Mouse (Mus musculus) frontal cortex, postnatal 10 days (tissue): ENCODE measurements around the gene D2hgdh.
"Not testable (repeated sequence)": the region's sequence is repeated elsewhere in the genome, so short reads cannot be mapped to it uniquely, and the experiment has no call there.

ENCODE experiments used
- DNase-seq, 2 experiments: peaks; one replicate each; pipeline ENCODE4 v3.0.0; 2022; ENCODE audit warnings: low spot score in 2 of 2, mixed read lengths in 1 of 2

Gene D2hgdh

DNA sequence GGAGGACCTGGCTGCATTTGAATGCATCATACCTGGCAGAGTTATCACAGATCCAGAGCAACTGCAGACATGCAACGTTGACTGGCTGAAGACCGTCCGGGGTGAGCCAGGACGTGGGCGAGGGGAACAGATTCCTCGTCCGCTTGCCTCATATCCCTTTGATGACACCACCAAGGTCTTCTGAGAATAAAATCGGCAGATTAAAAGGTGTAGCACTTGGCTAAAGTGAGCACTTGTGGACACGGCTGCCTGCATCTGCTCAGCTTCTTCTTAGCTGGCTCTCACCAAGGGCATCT is 1.8 kb downstream of the D2hgdh start:
- DNase-seq: no peak

DNA sequence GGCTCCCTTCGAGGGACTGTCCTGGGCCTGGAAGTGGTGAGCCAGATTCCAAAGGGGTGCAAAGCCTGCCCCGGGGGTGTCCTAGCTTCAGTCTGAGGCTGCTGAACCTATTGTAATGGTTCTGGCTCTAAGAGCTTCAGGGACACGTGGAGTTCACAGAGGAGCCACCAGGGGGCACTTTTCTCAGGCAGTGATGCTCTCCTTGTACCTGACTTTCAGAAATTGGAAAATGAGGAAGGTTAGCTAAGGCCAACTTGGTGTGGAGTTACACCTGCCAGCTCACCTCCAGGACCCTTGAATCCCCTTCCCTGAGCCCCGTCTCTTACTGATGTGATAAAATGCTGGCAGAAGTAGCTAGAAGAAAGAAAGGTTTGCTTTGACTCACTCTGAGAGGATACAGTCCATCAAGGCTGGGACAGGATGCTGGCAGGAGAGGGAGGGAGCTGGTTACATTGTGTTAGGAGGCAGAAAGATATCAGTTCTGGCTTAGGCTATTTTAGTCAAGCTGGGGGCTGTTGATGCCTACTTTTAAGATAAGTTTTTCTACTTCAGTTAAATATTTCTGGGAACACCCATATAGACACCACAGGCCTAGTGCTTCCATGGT is 8.1 kb downstream of the D2hgdh start:
- DNase-seq: not testable (repeated sequence)

DNA sequence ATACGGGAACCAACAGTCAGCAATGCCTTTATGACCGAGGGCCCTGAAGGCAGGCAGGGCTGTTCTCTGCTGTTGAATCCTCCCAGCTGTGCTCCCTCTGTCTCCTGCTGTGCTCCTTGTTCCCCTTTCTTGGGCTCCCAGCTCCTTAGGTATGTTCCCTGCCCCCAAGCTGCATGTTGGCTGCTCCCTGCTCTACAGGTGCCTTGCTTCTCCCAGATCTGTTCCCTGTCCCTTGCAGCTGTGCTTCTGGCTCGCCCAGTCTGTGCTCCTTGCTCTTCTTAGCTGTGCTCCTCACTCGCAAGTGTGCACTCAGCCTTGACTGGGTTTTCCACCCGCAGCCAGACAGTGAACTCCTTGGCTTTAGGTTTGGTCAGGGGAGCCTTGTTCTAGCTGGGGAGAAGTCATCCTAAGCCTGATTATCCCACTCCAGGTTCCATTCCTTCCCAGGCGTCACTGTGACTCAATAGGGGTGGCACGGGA is 10.0 kb downstream of the D2hgdh start:
- no peak for DNase-seq

DNA sequence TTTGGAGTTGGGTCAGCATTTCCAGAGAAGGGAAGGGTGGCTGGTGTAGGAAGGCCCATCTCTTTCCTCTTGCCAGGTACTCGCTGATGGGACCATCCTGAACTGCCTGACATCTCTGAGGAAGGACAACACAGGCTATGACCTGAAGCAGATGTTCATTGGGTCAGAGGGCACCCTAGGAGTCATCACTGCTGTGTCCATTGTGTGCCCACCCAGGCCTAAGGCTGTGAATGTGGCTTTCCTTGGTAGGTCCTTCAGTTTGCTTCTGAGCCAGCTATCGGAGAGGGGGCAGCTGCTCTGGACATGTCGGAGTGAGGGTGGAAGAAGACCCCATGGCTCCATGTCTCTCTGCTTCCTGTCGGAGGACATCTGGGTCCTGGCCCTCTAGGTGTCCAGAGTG is 10.5 kb downstream of the D2hgdh start:
- DNase-seq: no peak

DNA sequence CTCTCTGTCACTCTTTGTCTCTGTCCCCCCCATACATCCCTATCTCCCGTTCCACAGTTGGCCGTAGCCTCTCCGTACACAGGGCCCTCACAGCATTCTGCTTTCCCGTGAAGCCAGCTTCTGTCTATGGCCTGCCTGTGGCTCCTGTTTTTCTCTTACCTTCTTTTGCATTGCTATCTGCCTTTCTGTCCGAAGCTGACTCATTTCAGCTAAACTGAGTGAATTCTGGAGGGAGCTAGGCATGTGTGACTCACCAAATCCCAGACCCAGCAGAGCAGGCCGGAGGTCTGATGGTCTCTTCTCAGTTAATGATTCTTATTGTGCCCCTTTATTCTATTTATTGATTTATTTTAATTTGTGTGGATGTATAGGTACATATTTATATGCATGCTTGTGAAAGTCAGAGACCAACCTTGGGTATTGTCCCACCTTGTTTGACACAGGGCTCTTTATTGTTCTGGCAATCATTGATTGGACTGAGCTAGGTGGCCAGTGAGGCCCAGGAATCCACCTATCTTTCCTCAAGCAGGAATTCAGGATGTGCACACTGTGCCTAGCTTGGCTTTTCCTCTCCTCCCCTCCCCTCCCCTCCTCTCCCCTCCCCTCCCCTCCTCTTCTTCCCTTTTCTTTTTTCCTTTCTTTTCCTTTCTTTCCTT is 11.3 kb downstream of the D2hgdh start:
- DNase-seq: no peak

DNA sequence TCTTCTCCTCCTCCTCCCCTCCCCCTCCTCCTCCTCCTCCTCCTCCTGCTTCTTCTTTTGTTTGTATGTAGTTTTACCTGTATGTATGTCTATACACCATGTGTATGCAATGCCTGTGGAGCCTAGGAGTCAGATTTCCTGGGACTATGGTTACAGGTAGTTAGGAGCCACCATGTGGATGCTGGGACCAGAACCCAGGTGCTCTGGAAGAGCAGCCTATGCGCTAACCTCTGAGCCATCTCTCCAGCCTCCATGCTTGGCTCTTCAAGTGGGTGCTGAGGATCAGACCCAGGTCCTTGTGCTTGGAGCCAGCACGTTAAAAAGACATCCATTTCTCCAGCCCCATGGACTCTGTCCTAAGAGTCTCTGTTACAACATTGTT is 11.8 kb downstream of the D2hgdh start:
- no peak for DNase-seq

DNA sequence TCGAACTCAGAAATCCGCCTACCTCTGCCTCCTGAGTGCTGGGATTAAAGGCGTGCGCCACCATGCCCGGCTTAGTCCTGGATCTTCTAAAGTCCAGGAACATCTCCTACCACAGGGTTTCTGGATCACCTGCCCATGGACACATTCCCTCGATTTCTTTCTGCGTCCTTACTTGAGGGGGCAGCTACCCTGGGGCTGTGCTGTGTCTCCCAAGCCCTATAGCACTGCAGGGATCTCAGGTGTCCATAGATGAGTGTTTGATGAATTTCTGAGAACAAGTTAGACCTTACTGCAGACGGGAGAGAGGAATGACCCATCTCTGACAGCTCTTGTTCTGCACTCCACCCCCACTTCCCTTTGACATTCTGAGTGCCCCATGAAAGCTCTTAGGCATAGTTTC is 12.6 kb downstream of the D2hgdh start:
- no peak for DNase-seq

DNA sequence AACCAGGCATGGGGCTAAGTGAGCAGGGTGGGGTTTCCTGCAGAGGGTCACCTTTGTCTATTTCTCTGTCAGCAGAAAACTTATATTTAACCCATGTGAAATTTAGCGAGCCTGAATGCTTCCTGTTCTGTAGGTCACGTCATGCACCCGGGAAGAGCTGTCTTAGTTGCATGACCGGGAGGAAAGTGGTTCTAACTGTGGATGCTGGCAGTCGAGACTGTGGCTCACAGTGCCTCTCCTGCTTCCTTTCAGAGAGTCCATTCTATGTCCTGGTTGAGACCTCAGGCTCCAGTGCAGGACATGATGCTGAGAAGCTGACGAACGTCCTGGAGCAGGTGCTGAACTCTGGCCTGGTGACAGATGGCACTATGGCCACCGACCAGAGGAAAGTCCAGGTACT is 13.9 kb downstream of the D2hgdh start:
- DNase-seq: not testable (repeated sequence)

DNA sequence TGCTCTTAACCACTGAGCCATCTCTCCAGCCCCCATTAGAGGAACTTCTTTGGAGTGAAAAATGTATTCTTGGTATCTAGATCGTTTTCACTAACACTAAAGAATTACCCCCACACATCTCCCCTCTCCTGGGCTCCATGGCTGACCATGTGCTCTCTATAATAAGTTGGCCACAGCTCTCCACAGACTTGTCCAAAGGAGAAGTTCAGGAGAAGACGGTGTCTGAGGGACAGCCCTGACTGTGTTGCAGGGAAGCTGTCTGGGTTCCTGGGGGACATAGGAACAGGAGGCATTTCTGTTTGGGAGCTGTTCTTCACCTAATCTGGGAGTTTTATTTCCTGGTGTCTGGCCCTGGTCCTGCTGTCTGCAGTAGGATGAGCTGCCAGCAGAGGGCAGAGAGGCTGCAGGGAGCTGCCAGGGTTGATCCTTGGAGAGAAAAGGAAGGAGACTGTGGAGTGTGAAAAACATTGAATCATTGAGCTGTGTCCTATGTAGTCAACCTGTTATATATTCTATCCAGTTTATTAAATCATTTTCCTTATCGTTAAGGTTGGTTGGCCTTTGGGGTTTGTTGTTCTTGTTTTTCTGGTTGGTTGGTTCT is 21.2 kb downstream of the D2hgdh start:
- not testable (repeated sequence) for DNase-seq

DNA sequence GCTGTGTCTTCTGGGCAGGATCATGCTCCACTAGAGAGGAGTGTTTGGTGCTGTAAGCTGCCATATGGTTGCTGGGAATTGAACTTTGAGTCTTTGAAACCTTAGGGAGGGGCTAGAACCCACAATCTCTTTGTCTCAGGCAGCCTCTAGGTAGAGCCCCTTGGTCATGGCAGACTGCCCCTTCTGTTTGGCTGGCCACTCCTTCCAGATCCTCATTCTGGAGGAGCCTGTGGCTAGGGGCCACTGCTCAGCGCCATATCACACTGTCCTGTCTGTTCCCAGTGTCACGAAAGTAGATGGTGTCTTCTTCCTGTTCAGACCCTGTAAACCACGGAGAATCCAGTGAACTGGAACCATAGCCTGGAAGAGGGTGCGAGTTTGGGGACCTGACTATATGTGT is 31.1 kb downstream of the D2hgdh start:
- DNase-seq: not testable (repeated sequence)

DNA sequence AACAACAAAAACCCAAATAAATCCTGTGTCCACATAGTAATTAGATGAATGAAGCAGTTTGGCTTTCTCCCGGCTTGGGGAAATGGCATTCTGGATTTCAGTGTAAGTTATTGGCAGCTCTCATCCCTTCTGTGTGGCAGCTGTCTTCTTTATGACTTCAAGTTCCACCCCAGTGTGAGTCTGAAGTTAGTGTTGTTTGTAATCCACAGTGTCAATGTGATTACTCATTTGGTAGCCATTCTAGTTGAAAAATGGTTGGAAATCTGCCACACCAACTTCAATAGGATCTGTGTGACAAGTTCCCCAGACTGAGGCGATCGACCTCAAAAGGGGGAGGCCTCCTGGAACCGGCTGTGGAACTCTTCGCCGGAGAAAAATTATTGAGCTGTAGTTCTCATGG is 32.7 kb downstream of the D2hgdh start:
- no peak for DNase-seq

DNA sequence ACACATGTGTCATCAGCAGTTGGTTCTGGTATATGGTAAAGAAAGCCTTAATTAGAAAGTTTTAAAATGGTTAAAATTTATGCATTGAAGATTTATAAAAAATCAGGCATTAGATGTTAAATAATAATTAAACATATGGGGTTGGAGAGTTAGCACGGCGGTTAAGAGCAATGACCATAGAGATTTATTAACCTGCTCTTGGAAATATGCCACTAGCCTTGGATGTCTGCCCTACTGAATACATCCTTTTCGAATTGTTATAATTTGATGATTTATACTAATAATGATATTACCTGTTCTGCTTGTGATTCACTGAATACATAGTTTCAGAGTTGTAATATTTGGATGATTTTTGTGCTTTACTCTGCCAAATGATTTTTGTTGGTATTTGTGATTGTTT is 33.3 kb downstream of the D2hgdh start:
- DNase-seq: no peak

DNA sequence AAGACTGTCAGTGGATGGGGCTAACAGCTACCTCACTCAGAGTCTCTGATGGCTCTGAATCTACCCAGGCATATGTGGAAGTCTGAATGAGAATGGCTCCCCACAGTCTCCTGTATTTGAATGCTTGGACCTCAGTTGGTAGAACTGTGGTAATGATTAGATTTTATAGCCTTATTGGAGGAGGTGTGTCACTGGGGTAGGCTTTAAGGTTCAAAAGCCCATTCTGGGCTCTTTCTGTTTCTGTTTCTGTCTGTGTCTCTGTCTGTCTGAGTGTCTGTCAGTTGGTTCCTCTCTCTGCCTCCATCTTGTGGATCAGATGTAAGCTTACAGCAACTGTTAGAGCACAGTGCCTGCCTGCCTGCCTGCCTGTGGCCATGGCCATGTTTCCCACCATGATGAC is 34.9 kb downstream of the D2hgdh start:
- no peak for DNase-seq

DNA sequence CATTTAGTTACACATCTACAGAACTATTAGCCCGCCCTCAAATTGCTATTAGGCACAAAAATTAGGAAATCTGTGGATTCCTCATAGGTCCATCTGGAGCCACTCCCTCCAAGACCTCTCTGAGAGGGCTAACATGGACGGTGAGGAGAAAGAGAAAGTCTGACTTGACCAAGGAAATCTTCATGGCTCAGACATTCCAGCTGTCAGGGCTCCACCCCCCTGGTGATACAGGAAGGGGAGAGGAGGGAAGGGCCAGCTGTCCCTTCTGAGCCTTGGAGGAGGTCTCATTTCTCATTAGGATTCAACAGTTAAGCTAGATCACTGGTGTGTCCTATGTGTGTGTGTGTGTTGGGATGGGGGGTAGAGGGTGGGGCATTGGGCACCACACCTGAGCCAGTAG is 36.3 kb downstream of the D2hgdh start, which contains the start of gene Gal3st2:
Gal3st2 (plus strand) TSS at position 259 of the 400 bp plus-strand sequence.
- not testable (repeated sequence) for DNase-seq

DNA sequence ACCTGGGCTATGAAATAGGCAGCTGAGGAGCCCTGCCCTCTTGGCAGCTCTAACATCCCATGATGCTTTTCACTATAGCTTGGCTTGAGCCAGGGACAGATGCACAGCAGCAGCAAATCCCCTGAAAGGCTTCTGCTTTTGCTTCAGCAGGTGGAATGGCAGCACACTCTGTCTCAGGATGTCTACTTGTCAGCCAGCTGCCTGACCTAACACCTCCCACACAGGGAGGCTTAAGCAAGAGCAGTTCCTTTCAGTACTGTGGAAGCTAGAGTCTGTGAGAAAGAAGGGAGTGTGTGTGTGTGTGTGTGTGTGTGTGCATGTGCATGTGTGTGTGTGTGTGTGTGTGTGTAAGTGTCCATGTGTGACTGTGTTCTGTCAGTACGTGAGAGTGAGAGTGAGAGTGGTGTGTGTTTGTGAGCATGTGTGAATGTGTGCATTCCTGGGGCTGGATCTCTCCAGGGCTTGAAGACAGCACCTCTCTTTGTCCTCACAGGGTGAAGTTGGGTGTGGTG is 46.9 kb downstream of the D2hgdh start:
- not testable (repeated sequence) for DNase-seq

DNA sequence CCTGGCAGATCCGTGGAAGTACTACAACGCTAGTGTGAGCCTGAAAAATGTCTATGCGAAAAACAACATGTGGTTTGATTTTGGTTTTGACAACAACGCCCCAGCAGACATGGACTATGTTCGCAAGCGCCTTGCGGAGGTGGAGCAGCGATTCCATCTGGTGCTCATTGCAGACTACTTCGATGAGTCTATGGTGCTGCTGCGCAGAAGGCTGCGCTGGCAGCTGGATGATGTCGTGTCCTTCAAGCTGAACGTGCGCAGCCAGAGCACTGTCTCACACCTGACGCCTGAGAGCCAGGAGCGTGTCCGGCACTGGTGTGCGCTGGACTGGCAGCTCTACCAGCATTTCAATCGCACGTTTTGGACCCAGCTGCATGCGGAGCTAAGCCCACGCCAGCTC is 49.7 kb downstream of the D2hgdh start:
- not testable (repeated sequence) for DNase-seq

DNA sequence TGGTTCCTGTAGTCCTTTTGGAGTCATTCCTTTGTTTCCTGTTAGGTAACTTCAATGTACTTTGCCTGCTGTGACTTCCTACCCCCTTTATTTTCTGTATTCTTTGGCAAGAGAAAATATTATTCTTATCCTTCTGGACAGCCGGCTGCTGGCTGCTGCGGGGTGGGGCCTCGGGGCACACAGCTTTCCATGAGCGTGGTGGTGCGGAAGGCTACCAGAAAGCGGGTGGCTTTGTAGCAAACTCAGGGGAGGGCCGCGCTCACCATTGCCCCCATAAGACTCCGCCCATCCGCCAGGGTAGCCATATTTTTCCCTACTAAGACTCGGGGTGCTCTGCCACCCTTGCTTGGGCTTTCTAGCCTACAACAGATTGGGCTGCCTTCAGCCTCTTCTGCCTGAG is 57.1 kb downstream of the D2hgdh start:
- DNase-seq: not testable (repeated sequence)

DNA sequence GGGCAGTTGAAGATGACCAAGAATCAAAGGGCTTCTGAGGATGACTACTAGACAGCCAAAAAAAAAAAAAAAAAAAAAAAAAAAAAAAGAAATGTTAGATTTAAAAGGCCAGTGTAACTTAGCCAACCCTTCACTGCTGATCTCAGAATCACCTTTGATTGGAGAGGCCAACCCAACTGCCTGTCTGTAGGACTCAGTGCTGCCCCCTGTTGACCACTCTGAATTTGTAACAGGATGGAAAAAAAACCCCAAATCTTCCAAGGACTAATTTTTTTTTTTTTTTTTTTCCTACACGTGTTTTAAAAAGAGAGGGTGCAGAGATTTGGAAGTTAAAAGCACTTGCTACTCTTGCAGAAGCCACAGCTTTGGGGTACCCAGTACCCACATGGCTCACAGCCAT is 66.2 kb downstream of the D2hgdh start:
- not testable (repeated sequence) for DNase-seq

DNA sequence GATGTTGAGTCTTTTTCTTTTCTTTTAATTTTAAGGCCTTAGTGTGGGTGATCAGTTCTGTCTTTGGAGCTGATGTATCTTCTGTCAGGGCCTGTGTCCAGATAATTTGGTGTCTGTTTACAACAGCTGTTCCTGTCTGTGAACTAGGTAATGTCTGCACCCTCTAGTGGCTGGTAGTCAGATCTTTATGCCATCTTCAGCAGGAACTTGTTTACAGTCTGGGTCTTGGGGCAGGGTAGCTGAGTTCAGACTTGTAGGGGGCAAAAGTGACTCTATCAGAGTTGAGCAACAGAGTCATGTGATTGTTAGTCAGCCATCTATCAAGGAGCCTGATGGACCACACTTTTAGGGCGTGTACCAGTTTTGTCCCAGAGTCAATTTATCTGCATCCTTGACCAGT is 72.7 kb downstream of the D2hgdh start:
- not testable (repeated sequence) for DNase-seq

DNA sequence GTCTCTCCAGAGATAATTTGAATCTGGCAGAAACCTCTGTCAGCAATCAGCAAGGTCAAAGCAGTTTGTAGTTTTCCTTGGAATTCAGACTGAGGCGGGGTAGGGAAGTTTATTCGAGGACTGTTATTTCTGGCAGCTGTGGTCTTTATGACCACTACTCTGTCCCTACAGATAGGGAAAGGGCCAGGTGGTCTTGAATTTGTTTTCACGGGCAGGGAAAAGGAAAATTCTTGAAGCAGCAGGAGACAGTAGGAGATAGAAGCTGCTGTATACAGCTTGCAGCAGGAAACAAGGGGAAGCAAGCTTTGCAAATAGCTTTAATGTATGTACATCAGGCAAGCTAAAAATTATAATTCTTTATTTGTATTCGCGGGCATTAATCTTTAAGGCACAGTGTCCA is 76.6 kb downstream of the D2hgdh start:
- not testable (repeated sequence) for DNase-seq
